9 mouse cellular contexts compared by ENCODE assay signal in genomic region chr12:40164621-40165020, GRCm38 (mm10). TPM values are rescaled to one million over a fixed set of nuclear protein-coding genes. Genes with fewer than 3 reads are reported as not detected.
DNase-seq lines count a peak whose midpoint lies in the region; ATAC-seq and TF ChIP-seq lines count a peak whose summit lies in the region.
"Had no signal": no experiment of that assay in that cellular context is flagged by ENCODE, and none has a peak within 500 bp of the region (broad histone marks: within the 10 kb centered on the region; RNA-seq: fewer than 3 reads in every experiment).

No protein-coding gene starts in this region.

- TF ChIP-seq CTCF in G1E (IDR thresholded peaks at IDR 0.05; ENCODE audit: low read depth, low read length) = 0 out of 2 replicates have a peak, but pooled peaks have one; percentile 5
- peak; percentile 85 for TF ChIP-seq CTCF in intestine, postnatal 0 days (IDR thresholded peaks at IDR 0.05; ENCODE audit: low read depth)

- no peak overlapping the region for H3K4me3 ChIP-seq in G1E (ENCODE audit: low read depth, low read length)
- no peak overlapping the region for H3K4me3 ChIP-seq in intestine, postnatal 0 days (ENCODE audit: low read depth, low read length)
- no peak overlapping the region for H3K4me3 ChIP-seq in midbrain, embryonic 15.5 days

- H3K4me2 ChIP-seq in intestine, postnatal 0 days (replicated peaks; ENCODE audit: low read depth) = no peak overlapping the region
- H3K4me2 ChIP-seq in midbrain, embryonic 15.5 days = no peak overlapping the region

- H3K9ac ChIP-seq in intestine, postnatal 0 days (ENCODE audit: low read depth, low read length) = no peak overlapping the region
- H3K9ac ChIP-seq in midbrain, embryonic 15.5 days = no peak overlapping the region

- no peaks in the 10 kb centered on the region for H3K36me3 ChIP-seq in G1E (replicated peaks)
- H3K36me3 ChIP-seq in intestine, postnatal 0 days (ENCODE audit: control insufficient read depth, insufficient read depth) = no peaks in the 10 kb centered on the region
- H3K36me3 ChIP-seq in midbrain, embryonic 15.5 days (replicated peaks) = no peaks in the 10 kb centered on the region

- DNase-seq in kidney, adult 18-20 months = peak; percentile 6
- DNase-seq in kidney, postnatal 4 days = no peak
- peak; percentile 6 for DNase-seq in G1E (ENCODE audit: low spot score)
- DNase-seq in embryo, embryonic 10 days (ENCODE audit: low spot score) = peak; percentile 68
- no peak for DNase-seq in adrenal gland, postnatal 4 days (ENCODE audit: low spot score in 2 of 2)
- DNase-seq in right cerebral cortex, postnatal 10 days (ENCODE audit: low spot score in 2 of 2) = no peak

- no peak overlapping the region for H3K27ac ChIP-seq in intestine, postnatal 0 days (ENCODE audit: low read depth, low read length)
- no peak overlapping the region for H3K27ac ChIP-seq in midbrain, embryonic 15.5 days

- H3K9me3 ChIP-seq in G1E (replicated peaks) = no peaks in the 10 kb centered on the region
- no peaks in the 10 kb centered on the region for H3K9me3 ChIP-seq in intestine, postnatal 0 days (ENCODE audit: control insufficient read depth)
- no peaks in the 10 kb centered on the region for H3K9me3 ChIP-seq in midbrain, embryonic 15.5 days

- no peaks in the 10 kb centered on the region; the same call in 1 of the 2 replicates for H3K4me1 ChIP-seq in G1E (ENCODE audit: insufficient read depth, low read depth, low read length)
- H3K4me1 ChIP-seq in intestine, postnatal 0 days (replicated peaks; ENCODE audit: control insufficient read depth, insufficient read depth, low read length) = peaks cover 2% of the 10 kb centered on the region; the same call in 1 of the 2 replicates
- no peaks in the 10 kb centered on the region for H3K4me1 ChIP-seq in midbrain, embryonic 15.5 days

- no peaks in the 10 kb centered on the region for H3K27me3 ChIP-seq in G1E (ENCODE audit: insufficient read depth, low read length)
- H3K27me3 ChIP-seq in intestine, postnatal 0 days (replicated peaks; ENCODE audit: control insufficient read depth, insufficient read depth, low read length) = no peaks in the 10 kb centered on the region
- H3K27me3 ChIP-seq in midbrain, embryonic 15.5 days (replicated peaks) = no peaks in the 10 kb centered on the region

- WGBS in intestine, postnatal 0 days = 2% methylated on average over 2 of the region's 2 CpGs
- WGBS in midbrain, embryonic 15.5 days = 8% methylated on average over 2 of the region's 2 CpGs

- peak; percentile 36; the same call in 1 of the 2 replicates for ATAC-seq in G1E (ENCODE audit: extremely low read depth, insufficient number of reproducible peaks, low FRiP score, poor library complexity, severe bottlenecking)
- ATAC-seq in intestine, postnatal 0 days = peak; percentile 34; the same call in 1 of the 2 replicates
- peak; percentile 84 for ATAC-seq in midbrain, embryonic 15.5 days (replicated peaks)

RNA-seq across cellular contexts. Expression of gene Scin, which starts 30.6 kb away (rescaled TPM):
- total RNA-seq in G1E (2014; fragmentation: Nextera tagmentation) = 0.30 TPM in 1 of 2 replicates, not detected in the other
- not detected in 2 replicates for total RNA-seq in G1E (2017)
- polyA plus RNA-seq in G1E (2012) = not detected in 2 replicates
- 29.2 and 29.3 TPM in 2 replicates for polyA plus RNA-seq in intestine, postnatal 0 days (2015; fragmentation: Nextera tagmentation; extraction: Ambion mirVana)
- polyA plus RNA-seq in midbrain, embryonic 15.5 days (2015; fragmentation: Nextera tagmentation; extraction: Ambion mirVana) = 0.06 TPM in 1 of 2 replicates, not detected in the other
- total RNA-seq in adrenal gland, postnatal 4 days (2021) = 1 to 10 TPM in 1 of 2 experiments, under 1 TPM in 1; 0.45 to 4.5 TPM

RNA-seq across cellular contexts. Expression of gene Lsmem1, which starts 34.7 kb away (rescaled TPM):
- not detected in 2 replicates for total RNA-seq in G1E (2014; fragmentation: Nextera tagmentation)
- 0.23 and 0.44 TPM in 2 replicates for total RNA-seq in G1E (2017)
- not detected in 2 replicates for polyA plus RNA-seq in G1E (2012)
- not detected in 2 replicates for polyA plus RNA-seq in intestine, postnatal 0 days (2015; fragmentation: Nextera tagmentation; extraction: Ambion mirVana)
- not detected in 2 replicates for polyA plus RNA-seq in midbrain, embryonic 15.5 days (2015; fragmentation: Nextera tagmentation; extraction: Ambion mirVana)
- 1 to 10 TPM in 1 of 2 experiments, under 1 TPM in 1; 0.53 to 1.0 TPM for total RNA-seq in adrenal gland, postnatal 4 days (2021)
- polyA plus RNA-seq: limb, embryonic 11.5 days had no signal

Comparison
In these comparisons a context has a peak if more than half of its experiments do, and no peak if none do; other contexts are left out.
1. DNase-seq: peak in kidney, adult 18-20 months (single experiment), G1E (single experiment) and embryo, embryonic 10 days (single experiment); none in kidney, postnatal 4 days (0 of 2), adrenal gland, postnatal 4 days (0 of 2) and right cerebral cortex, postnatal 10 days (0 of 2).
2. ATAC-seq: peak in every context shown above with its lines; median percentile 84 in midbrain, embryonic 15.5 days; 36 in G1E; 34 in intestine, postnatal 0 days.
3. RNA of gene Scin, which starts 30.6 kb away (polyA plus RNA-seq): 29.2 to 29.3 TPM in intestine, postnatal 0 days; 0.06 TPM in midbrain, embryonic 15.5 days and not detected in G1E; every median in the first group is over 10 times any median in the second.